Mouse (Mus musculus) neural tube, embryonic 11.5 days (tissue): ENCODE measurements at regions not wholly inside any gene's neighbourhood (a gene's known extent, or its start where the extent isn't known, plus 50 kb on each side); places are given as distances from the start of the nearest gene placed in this dataset.

ENCODE experiments used
- ATAC-seq: fragments of 200-750 bp; cut with Nextera tagmentation; 2 replicates; pipeline ENCODE4 v1.8.0; 2017; ENCODE audit warnings: moderate number of reproducible peaks, mild to moderate bottlenecking, moderate TSS enrichment, moderate library complexity; ENCODE audit not compliant: insufficient read depth, low FRiP score, low TSS enrichment
- DNase-seq: peaks from one replicate; pipeline ENCODE4 v3.0.0-alpha.2; 2015; ENCODE audit warnings: low spot score
- H3K27ac ChIP-seq: fragments of 300-500 bp; sonication (generic); 2 replicates; pipeline ENCODE4 v1.5.1; 2014; ENCODE audit warnings: low read depth, mild to moderate bottlenecking, low read length
- H3K27me3 ChIP-seq: fragments of 300-500 bp; sonication (generic); 2 replicates; pipeline ENCODE4 v1.6.1; 2014; ENCODE audit warnings: mild to moderate bottlenecking, low read length, mixed read lengths; ENCODE audit not compliant: control insufficient read depth, insufficient read depth
- H3K36me3 ChIP-seq: fragments of 300-500 bp; sonication (generic); 2 replicates; pipeline ENCODE4 v1.6.1; 2014; ENCODE audit warnings: mild to moderate bottlenecking, low read length, moderate library complexity, mixed read lengths; ENCODE audit not compliant: control insufficient read depth, insufficient read depth
- H3K4me1 ChIP-seq: fragments of 300-500 bp; sonication (generic); 2 replicates; pipeline ENCODE4 v1.6.1; 2014; ENCODE audit warnings: low read length, mixed read lengths; ENCODE audit not compliant: control insufficient read depth, insufficient read depth
- H3K4me2 ChIP-seq: fragments of 300-500 bp; sonication (generic); 2 replicates; pipeline ENCODE4 v1.6.1; 2014; ENCODE audit warnings: low read depth, mild to moderate bottlenecking, moderate library complexity
- H3K4me3 ChIP-seq: fragments of 300-500 bp; sonication (generic); 2 replicates; pipeline ENCODE4 v1.5.1; 2014; ENCODE audit warnings: low read depth, low read length
- H3K9ac ChIP-seq: fragments of 300-500 bp; sonication (generic); 2 replicates; pipeline ENCODE4 v1.6.1; 2014; ENCODE audit warnings: mild to moderate bottlenecking, low read length
- H3K9me3 ChIP-seq: fragments of 300-500 bp; sonication (generic); 2 replicates; pipeline ENCODE4 v1.6.1; 2016; ENCODE audit warnings: low read length; ENCODE audit not compliant: control insufficient read depth
- WGBS: fragments of 180-500 bp; shearing (Covaris S2); extraction: QIAGEN DNeasy Blood & Tissue Kit; methylation state at CpG from one replicate; pipeline ENCODE4 v1.1.7; 2014; 5-methylcytosine and 5-hydroxymethylcytosine counted together

DNA sequence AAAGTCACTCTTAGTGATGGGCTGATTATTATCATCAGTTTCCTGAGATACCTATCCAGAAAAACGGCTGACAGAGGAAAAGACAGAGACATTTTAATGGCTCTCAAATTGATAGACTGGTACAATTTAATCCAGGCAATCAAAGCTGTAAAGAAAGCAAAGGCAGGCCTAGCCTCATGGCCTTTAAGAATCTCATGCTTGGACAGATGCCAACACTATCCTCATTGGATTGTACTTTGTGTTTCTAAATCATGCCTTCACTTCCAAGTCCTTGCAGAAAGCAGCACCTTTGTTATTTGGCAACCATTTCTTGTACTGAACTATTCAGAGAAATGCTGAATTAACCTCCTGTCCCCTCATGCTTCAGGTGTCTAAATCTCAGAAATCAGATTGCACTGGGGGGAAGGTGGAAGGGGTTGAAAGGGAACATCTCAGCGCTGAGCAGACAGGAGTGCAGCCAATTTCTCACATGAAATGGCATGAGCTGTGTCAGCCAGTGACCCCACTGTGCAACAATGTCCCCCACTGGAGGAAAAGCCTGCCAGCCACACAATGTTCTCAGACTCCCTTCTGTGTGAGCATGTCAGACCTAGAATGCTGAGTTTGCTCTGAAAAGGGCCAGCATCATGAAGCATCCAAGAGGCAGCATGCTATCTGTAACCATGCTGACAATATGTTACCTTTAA is 787.1 kb downstream of the Plod2 start:
- DNase-seq: no peak
- no peak for ATAC-seq
- H3K27ac ChIP-seq: no peak overlapping the region
- H3K4me1 ChIP-seq: no peaks in the 10 kb centered on the region
- no peak overlapping the region for H3K4me3 ChIP-seq
- no peaks in the 10 kb centered on the region for H3K36me3 ChIP-seq
- no peaks in the 10 kb centered on the region for H3K27me3 ChIP-seq
- no peak overlapping the region for H3K4me2 ChIP-seq
- H3K9me3 ChIP-seq: no peaks in the 10 kb centered on the region
- H3K9ac ChIP-seq: no peak overlapping the region
- WGBS: 60% methylated on average over 2 of the region's 2 CpGs
